In genomic region chr2:161607372-161607771, GRCm38 (mm10) we compare ENCODE assay signal across 18 mouse cellular contexts.
DNase-seq lines count a peak whose midpoint lies in the region; ATAC-seq and TF ChIP-seq lines count a peak whose summit lies in the region.
"Had no signal": no experiment of that assay in that cellular context is flagged by ENCODE, and none has a peak within 500 bp of the region (broad histone marks: within the 10 kb centered on the region; RNA-seq: fewer than 3 reads in every experiment).

No protein-coding gene starts in this region.

- DNase-seq in hindbrain, postnatal 0 days (ENCODE audit: low spot score), result peak; percentile 5
- DNase-seq in midbrain, embryonic 14.5 days, result peak; percentile 18
- no peak for DNase-seq in MN1 (ENCODE audit: low spot score)
- DNase-seq in heart, postnatal 25 days (ENCODE audit: low spot score), result no peak
- DNase-seq: adrenal gland, adult 8-10 months; gastrocnemius, postnatal 10 days; heart, adult 18-20 months; heart, postnatal 36 days had no signal

- intact Hi-C loops in heart, postnatal 25 days (cut with DNase I), result no loop called here

- no peak for ATAC-seq in hindbrain, postnatal 0 days
- no peak for ATAC-seq in hindbrain, embryonic 12.5 days (ENCODE audit: low FRiP score)
- no peak for ATAC-seq in midbrain, embryonic 14.5 days (ENCODE audit: low FRiP score, low TSS enrichment)
- ATAC-seq in midbrain, embryonic 13.5 days, result no peak
- peak; percentile 96 for ATAC-seq in intestine, embryonic 16.5 days
- ATAC-seq: forebrain, embryonic 13.5 days; liver, embryonic 12.5 days; Patski had no signal

- H3K27ac ChIP-seq in hindbrain, postnatal 0 days, result no peak overlapping the region
- H3K27ac ChIP-seq in hindbrain, embryonic 12.5 days, result no peak overlapping the region
- no peak overlapping the region for H3K27ac ChIP-seq in midbrain, embryonic 14.5 days (replicated peaks; ENCODE audit: low read depth, low read length)
- H3K27ac ChIP-seq in midbrain, embryonic 13.5 days, result no peak overlapping the region
- 0 out of 2 replicates have a peak overlapping the region, but pooled peaks have one; percentile 30 for H3K27ac ChIP-seq in intestine, embryonic 16.5 days (ENCODE audit: low read length)
- H3K27ac ChIP-seq: forebrain, embryonic 13.5 days; heart, embryonic 13.5 days; hindbrain, embryonic 15.5 days; limb, embryonic 12.5 days; liver, embryonic 12.5 days; lung, embryonic 15.5 days had no signal

- H3K27me3 ChIP-seq in hindbrain, postnatal 0 days (ENCODE audit: insufficient read depth, low read length), result no peaks in the 10 kb centered on the region
- H3K27me3 ChIP-seq in hindbrain, embryonic 12.5 days, result no peaks in the 10 kb centered on the region
- H3K27me3 ChIP-seq in midbrain, embryonic 14.5 days (ENCODE audit: control insufficient read depth, insufficient read depth, low read length), result no peaks in the 10 kb centered on the region
- no peaks in the 10 kb centered on the region for H3K27me3 ChIP-seq in midbrain, embryonic 13.5 days
- no peaks in the 10 kb centered on the region for H3K27me3 ChIP-seq in intestine, embryonic 16.5 days (replicated peaks; ENCODE audit: control insufficient read depth, insufficient read depth, low read length)
- H3K27me3 ChIP-seq: forebrain, embryonic 13.5 days; heart, embryonic 13.5 days; hindbrain, embryonic 15.5 days; liver, embryonic 12.5 days; lung, embryonic 15.5 days; Patski had no signal

- H3K4me2 ChIP-seq in hindbrain, postnatal 0 days (ENCODE audit: low read depth, low read length), result no peak overlapping the region
- no peak overlapping the region for H3K4me2 ChIP-seq in hindbrain, embryonic 12.5 days (replicated peaks)
- no peak overlapping the region for H3K4me2 ChIP-seq in midbrain, embryonic 14.5 days (ENCODE audit: low read length)
- no peak overlapping the region for H3K4me2 ChIP-seq in midbrain, embryonic 13.5 days (replicated peaks)
- peak overlapping the region; percentile 40; the same call in 1 of the 2 replicates for H3K4me2 ChIP-seq in intestine, embryonic 16.5 days (ENCODE audit: low read depth, low read length)
- H3K4me2 ChIP-seq: forebrain, embryonic 13.5 days; heart, embryonic 13.5 days; hindbrain, embryonic 15.5 days; limb, embryonic 12.5 days; liver, embryonic 12.5 days; lung, embryonic 15.5 days had no signal

- H3K4me1 ChIP-seq in hindbrain, postnatal 0 days (ENCODE audit: insufficient read depth, low read length), result no peaks in the 10 kb centered on the region
- no peaks in the 10 kb centered on the region for H3K4me1 ChIP-seq in hindbrain, embryonic 12.5 days
- H3K4me1 ChIP-seq in midbrain, embryonic 14.5 days (ENCODE audit: control insufficient read depth, insufficient read depth, low read length), result no peaks in the 10 kb centered on the region
- H3K4me1 ChIP-seq in midbrain, embryonic 13.5 days (replicated peaks), result no peaks in the 10 kb centered on the region
- H3K4me1 ChIP-seq in intestine, embryonic 16.5 days (ENCODE audit: control insufficient read depth, insufficient read depth, low read length), result 0 out of 2 replicates have a peak, but pooled peaks cover 3% of the 10 kb centered on the region
- H3K4me1 ChIP-seq: heart, embryonic 13.5 days; liver, embryonic 12.5 days; lung, embryonic 15.5 days had no signal

- no peaks in the 10 kb centered on the region for H3K9me3 ChIP-seq in hindbrain, postnatal 0 days (ENCODE audit: low read length)
- H3K9me3 ChIP-seq in hindbrain, embryonic 12.5 days (replicated peaks), result no peaks in the 10 kb centered on the region
- no peaks in the 10 kb centered on the region for H3K9me3 ChIP-seq in midbrain, embryonic 14.5 days (ENCODE audit: control insufficient read depth, low read length)
- no peaks in the 10 kb centered on the region for H3K9me3 ChIP-seq in midbrain, embryonic 13.5 days
- H3K9me3 ChIP-seq in intestine, embryonic 16.5 days (ENCODE audit: control insufficient read depth, low read length), result no peaks in the 10 kb centered on the region
- H3K9me3 ChIP-seq: forebrain, embryonic 13.5 days; heart, embryonic 13.5 days; hindbrain, embryonic 15.5 days; limb, embryonic 12.5 days; liver, embryonic 12.5 days; lung, embryonic 15.5 days had no signal

- 50% methylated on average over 4 of the region's 4 CpGs for WGBS in hindbrain, postnatal 0 days
- 73% methylated on average over 4 of the region's 4 CpGs for WGBS in hindbrain, embryonic 12.5 days
- 65% methylated on average over 4 of the region's 4 CpGs for WGBS in midbrain, embryonic 14.5 days
- WGBS in midbrain, embryonic 13.5 days, result 76% methylated on average over 4 of the region's 4 CpGs
- WGBS in intestine, embryonic 16.5 days, result 50% methylated on average over 4 of the region's 4 CpGs

- no peak overlapping the region for H3K9ac ChIP-seq in hindbrain, postnatal 0 days (replicated peaks; ENCODE audit: low read length)
- H3K9ac ChIP-seq in hindbrain, embryonic 12.5 days, result no peak overlapping the region
- no peak overlapping the region for H3K9ac ChIP-seq in midbrain, embryonic 14.5 days (replicated peaks; ENCODE audit: low read length)
- H3K9ac ChIP-seq in midbrain, embryonic 13.5 days (replicated peaks), result no peak overlapping the region
- H3K9ac ChIP-seq in intestine, embryonic 16.5 days (ENCODE audit: low read depth, low read length), result no peak overlapping the region
- H3K9ac ChIP-seq: forebrain, embryonic 13.5 days; heart, embryonic 13.5 days; hindbrain, embryonic 15.5 days; limb, embryonic 12.5 days; liver, embryonic 12.5 days; lung, embryonic 15.5 days had no signal

- no peak overlapping the region for H3K4me3 ChIP-seq in hindbrain, postnatal 0 days (ENCODE audit: low read length)
- no peak overlapping the region for H3K4me3 ChIP-seq in hindbrain, embryonic 12.5 days
- H3K4me3 ChIP-seq in midbrain, embryonic 14.5 days (replicated peaks; ENCODE audit: low read depth, low read length), result no peak overlapping the region
- H3K4me3 ChIP-seq in midbrain, embryonic 13.5 days (replicated peaks), result no peak overlapping the region
- H3K4me3 ChIP-seq in intestine, embryonic 16.5 days (ENCODE audit: low read length), result peak overlapping the region; percentile 25
- H3K4me3 ChIP-seq: forebrain, embryonic 13.5 days; heart, embryonic 13.5 days; hindbrain, embryonic 15.5 days; limb, embryonic 12.5 days; liver, embryonic 12.5 days; lung, embryonic 15.5 days had no signal

- H3K36me3 ChIP-seq in hindbrain, postnatal 0 days (ENCODE audit: insufficient read depth, low read length), result no peaks in the 10 kb centered on the region
- H3K36me3 ChIP-seq in hindbrain, embryonic 12.5 days, result no peaks in the 10 kb centered on the region
- no peaks in the 10 kb centered on the region for H3K36me3 ChIP-seq in midbrain, embryonic 14.5 days (ENCODE audit: control insufficient read depth, insufficient read depth, low read length)
- H3K36me3 ChIP-seq in midbrain, embryonic 13.5 days, result no peaks in the 10 kb centered on the region
- H3K36me3 ChIP-seq in intestine, embryonic 16.5 days (ENCODE audit: control insufficient read depth, insufficient read depth, low read length), result no peaks in the 10 kb centered on the region
- H3K36me3 ChIP-seq: heart, embryonic 13.5 days; hindbrain, embryonic 15.5 days; limb, embryonic 12.5 days; liver, embryonic 12.5 days; lung, embryonic 15.5 days had no signal

- TF ChIP-seq CTCF in hindbrain, postnatal 0 days (IDR thresholded peaks at IDR 0.05; ENCODE audit: low read depth), result no peak

Comparison
In these comparisons a context has a peak if more than half of its experiments do, and no peak if none do; other contexts are left out.
1. DNase-seq: peak in hindbrain, postnatal 0 days (single experiment) and midbrain, embryonic 14.5 days (single experiment); none in MN1 (single experiment) and heart, postnatal 25 days (single experiment).